Mouse (Mus musculus): ENCODE data around the gene Znrf2.

DNA sequence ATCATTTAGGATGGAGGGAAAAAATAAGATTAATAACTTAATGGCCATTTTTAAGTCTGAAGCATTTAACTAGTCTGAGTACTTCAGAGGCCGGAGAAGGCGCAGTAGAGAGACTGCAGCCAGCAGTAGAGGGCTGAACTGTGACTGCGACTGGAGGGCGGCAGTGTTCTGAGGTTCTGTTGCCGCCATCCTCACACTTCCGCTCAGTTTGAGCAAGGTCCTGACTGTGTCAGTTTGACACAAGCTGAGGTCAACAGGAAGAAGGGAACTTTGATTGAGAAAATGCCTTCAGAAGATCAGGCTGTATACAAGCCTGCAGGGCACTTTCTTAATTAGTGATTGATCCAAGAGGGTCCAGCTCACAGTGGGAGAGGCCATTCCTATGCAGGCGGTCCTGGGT lies 69.5 kb downstream of the Znrf2 start:
- TF ChIP-seq CTCF (conservative IDR thresholded peaks at IDR 0.05; ENCODE audit: low read length) (no peak), NANOG (IDR thresholded peaks at IDR 0.05; ENCODE audit: borderline replicate concordance, low read length) (no peak), POU5F1 (IDR thresholded peaks at IDR 0.05; ENCODE audit: borderline replicate concordance, low read length) (no peak)

All from E14TG2a.4 (cell line).